Mouse (Mus musculus): Measurements from ENCODE around the gene Bloc1s3.
A peak's percentile ranks its signal among the peaks of the same experiment; 100 is the strongest.

Gene Bloc1s3

GRCm38 (mm10) chr7:19508150-19508923 is at the start of gene Bloc1s3, which contains the start of gene Trappc6a:
Gene Bloc1s3 (minus strand): TSS chr7:19508367.
Gene Trappc6a (plus strand): TSS chr7:19508395.
- DNase-seq: peak; percentile 95

GRCm38 (mm10) chr7:19557086-19557485 is 48.9 kb upstream of the Bloc1s3 start:
- peak; percentile 55 for DNase-seq

- no peak for DNase-seq
These were observed 46.0 kb upstream of the Bloc1s3 start for GRCm38 (mm10) chr7:19554168-19554567.

- no peak for DNase-seq
These were observed 44.3 kb upstream of the Bloc1s3 start for GRCm38 (mm10) chr7:19552443-19552842.

- DNase-seq: no peak
These were observed 43.5 kb upstream of the Bloc1s3 start for GRCm38 (mm10) chr7:19551634-19552033.

GRCm38 (mm10) chr7:19549394-19549793 is 41.2 kb upstream of the Bloc1s3 start:
- DNase-seq: no peak

- DNase-seq: no peak
These were observed 39.3 kb upstream of the Bloc1s3 start for GRCm38 (mm10) chr7:19547344-19547969.

- no peak for DNase-seq
These were observed 37.8 kb upstream of the Bloc1s3 start for GRCm38 (mm10) chr7:19546007-19546406.

- no peak for DNase-seq
These were observed 35.4 kb upstream of the Bloc1s3 start for GRCm38 (mm10) chr7:19543584-19543983.

GRCm38 (mm10) chr7:19542155-19542691 is 34.1 kb upstream of the Bloc1s3 start:
- peak; percentile 28 for DNase-seq

GRCm38 (mm10) chr7:19541681-19542154 is 33.6 kb upstream of the Bloc1s3 start:
- DNase-seq: no peak

GRCm38 (mm10) chr7:19540771-19541566 is 32.8 kb upstream of the Bloc1s3 start:
- DNase-seq: peak; percentile 31

- DNase-seq: no peak
These were observed 26.5 kb upstream of the Bloc1s3 start for GRCm38 (mm10) chr7:19534676-19535075.

GRCm38 (mm10) chr7:19532240-19532639 is 24.1 kb upstream of the Bloc1s3 start:
- DNase-seq: no peak

GRCm38 (mm10) chr7:19531077-19531476 is 22.9 kb upstream of the Bloc1s3 start:
- DNase-seq: no peak

GRCm38 (mm10) chr7:19525105-19525481 is 16.9 kb upstream of the Bloc1s3 start:
- DNase-seq: no peak

- no peak for DNase-seq
These were observed 16.4 kb upstream of the Bloc1s3 start for GRCm38 (mm10) chr7:19524420-19525104.

GRCm38 (mm10) chr7:19523757-19524419 is 15.7 kb upstream of the Bloc1s3 start:
- peak; percentile 42 for DNase-seq

- DNase-seq: no peak
These were observed 15.0 kb upstream of the Bloc1s3 start for GRCm38 (mm10) chr7:19523017-19523756.

- DNase-seq: no peak
These were observed 11.9 kb upstream of the Bloc1s3 start for GRCm38 (mm10) chr7:19520032-19520431.

Measured in kidney, adult 9 months (tissue).